Mouse (Mus musculus): ENCODE measurements around the gene Prepl. TPM values are rescaled to one million over a fixed set of nuclear protein-coding genes. Genes with fewer than 3 reads are reported as not detected.

Prepl gene
- polyA plus RNA-seq, 1 experiment = 17.1 TPM

- peak overlapping the region; percentile 83 for H3K4me3 ChIP-seq (ENCODE audit: insufficient read depth, poor library complexity, severe bottlenecking)
- H3K27me3 ChIP-seq (ENCODE audit: control insufficient read depth, insufficient read depth, insufficient read length) = no peaks in the 10 kb centered on the region
- peak overlapping the region; percentile 70 for H3ac ChIP-seq (ENCODE audit: control insufficient read depth, insufficient read length, low read depth)
Measured at GRCm38 (mm10) chr17:85089621-85090020, 420 bp downstream of the Prepl start.

GRCm38 (mm10) chr17:85089011-85089410, 1.0 kb downstream of the Prepl start:
- Histone ChIP-seq H3K79me2 (ENCODE audit: control insufficient read depth, insufficient read depth) (peaks cover 9% of the 10 kb centered on the region), H3K36me3 (ENCODE audit: control insufficient read depth, insufficient read depth) (no peaks in the 10 kb centered on the region), H3K27me3 (ENCODE audit: control insufficient read depth, insufficient read depth, insufficient read length) (no peaks in the 10 kb centered on the region), H3K4me3 (ENCODE audit: insufficient read depth, poor library complexity, severe bottlenecking) (peak overlapping the region; percentile 83), H3K79me3 (ENCODE audit: low read depth) (peaks cover 4% of the 10 kb centered on the region), H3ac (ENCODE audit: control insufficient read depth, insufficient read length, low read depth) (no peak overlapping the region)
- TF ChIP-seq MYOD1 (IDR thresholded peaks at IDR 0.05; ENCODE audit: control insufficient read depth, insufficient read length, low read depth) (no peak), CEBPB (IDR thresholded peaks at IDR 0.05; ENCODE audit: low read depth) (no peak), FOSL1 (IDR thresholded peaks at IDR 0.05; ENCODE audit: insufficient read depth, low read length, poor library complexity, severe bottlenecking) (no peak), MAX (IDR thresholded peaks at IDR 0.05) (no peak), MYOG (IDR thresholded peaks at IDR 0.05; ENCODE audit: control insufficient read depth, extremely low read depth, insufficient read length) (no peak), USF1 (IDR thresholded peaks at IDR 0.05; ENCODE audit: low read depth) (no peak), CTCF (IDR thresholded peaks at IDR 0.05; ENCODE audit: control insufficient read depth, insufficient read depth, insufficient read length) (no peak)

More at GRCm38 (mm10) chr17:85089621-85090020, 420 bp downstream of the Prepl start:
- H3K79me2 ChIP-seq (ENCODE audit: control insufficient read depth, insufficient read depth) = peaks cover 9% of the 10 kb centered on the region
- TF ChIP-seq CTCF (IDR thresholded peaks at IDR 0.05; ENCODE audit: control insufficient read depth, insufficient read depth, insufficient read length) = no peak
- TF ChIP-seq FOSL1 (IDR thresholded peaks at IDR 0.05; ENCODE audit: insufficient read depth, low read length, poor library complexity, severe bottlenecking) = no peak
- TF ChIP-seq CEBPB (IDR thresholded peaks at IDR 0.05; ENCODE audit: low read depth) = no peak
- no peak for TF ChIP-seq MYOD1 (IDR thresholded peaks at IDR 0.05; ENCODE audit: control insufficient read depth, insufficient read length, low read depth)
- TF ChIP-seq MYOG (IDR thresholded peaks at IDR 0.05; ENCODE audit: control insufficient read depth, extremely low read depth, insufficient read length) = no peak
- TF ChIP-seq MAX (IDR thresholded peaks at IDR 0.05) = no peak
- TF ChIP-seq USF1 (IDR thresholded peaks at IDR 0.05; ENCODE audit: low read depth) = no peak
- peaks cover 4% of the 10 kb centered on the region for H3K79me3 ChIP-seq (ENCODE audit: low read depth)
- H3K36me3 ChIP-seq (ENCODE audit: control insufficient read depth, insufficient read depth) = no peaks in the 10 kb centered on the region

GRCm38 (mm10) chr17:85088401-85088800, 1.6 kb downstream of the Prepl start:
- Histone ChIP-seq H3K36me3 (ENCODE audit: control insufficient read depth, insufficient read depth) (no peaks in the 10 kb centered on the region), H3K79me2 (ENCODE audit: control insufficient read depth, insufficient read depth) (peaks cover 9% of the 10 kb centered on the region), H3K79me3 (ENCODE audit: low read depth) (peaks cover 4% of the 10 kb centered on the region), H3K27me3 (ENCODE audit: control insufficient read depth, insufficient read depth, insufficient read length) (no peaks in the 10 kb centered on the region), H3K4me3 (ENCODE audit: insufficient read depth, poor library complexity, severe bottlenecking) (no peak overlapping the region), H3ac (ENCODE audit: control insufficient read depth, insufficient read length, low read depth) (no peak overlapping the region)
- TF ChIP-seq MYOD1 (IDR thresholded peaks at IDR 0.05; ENCODE audit: control insufficient read depth, insufficient read length, low read depth) (no peak), CEBPB (IDR thresholded peaks at IDR 0.05; ENCODE audit: low read depth) (no peak), MYOG (IDR thresholded peaks at IDR 0.05; ENCODE audit: control insufficient read depth, extremely low read depth, insufficient read length) (no peak), FOSL1 (IDR thresholded peaks at IDR 0.05; ENCODE audit: insufficient read depth, low read length, poor library complexity, severe bottlenecking) (no peak), MAX (IDR thresholded peaks at IDR 0.05) (no peak), USF1 (IDR thresholded peaks at IDR 0.05; ENCODE audit: low read depth) (no peak), CTCF (IDR thresholded peaks at IDR 0.05; ENCODE audit: control insufficient read depth, insufficient read depth, insufficient read length) (no peak)

- Histone ChIP-seq H3ac (ENCODE audit: control insufficient read depth, insufficient read length, low read depth) (no peak overlapping the region), H3K79me3 (ENCODE audit: low read depth) (peaks cover 4% of the 10 kb centered on the region), H3K36me3 (ENCODE audit: control insufficient read depth, insufficient read depth) (no peaks in the 10 kb centered on the region), H3K79me2 (ENCODE audit: control insufficient read depth, insufficient read depth) (peaks cover 9% of the 10 kb centered on the region), H3K4me3 (ENCODE audit: insufficient read depth, poor library complexity, severe bottlenecking) (no peak overlapping the region), H3K27me3 (ENCODE audit: control insufficient read depth, insufficient read depth, insufficient read length) (no peaks in the 10 kb centered on the region)
- TF ChIP-seq CEBPB (IDR thresholded peaks at IDR 0.05; ENCODE audit: low read depth) (no peak), MAX (IDR thresholded peaks at IDR 0.05) (no peak), MYOD1 (IDR thresholded peaks at IDR 0.05; ENCODE audit: control insufficient read depth, insufficient read length, low read depth) (no peak), USF1 (IDR thresholded peaks at IDR 0.05; ENCODE audit: low read depth) (no peak), FOSL1 (IDR thresholded peaks at IDR 0.05; ENCODE audit: insufficient read depth, low read length, poor library complexity, severe bottlenecking) (no peak), CTCF (IDR thresholded peaks at IDR 0.05; ENCODE audit: control insufficient read depth, insufficient read depth, insufficient read length) (no peak), MYOG (IDR thresholded peaks at IDR 0.05; ENCODE audit: control insufficient read depth, extremely low read depth, insufficient read length) (no peak)
Measured at GRCm38 (mm10) chr17:85087591-85087990, 2.5 kb downstream of the Prepl start.

- Histone ChIP-seq H3ac (ENCODE audit: control insufficient read depth, insufficient read length, low read depth) (no peak overlapping the region), H3K36me3 (ENCODE audit: control insufficient read depth, insufficient read depth) (no peaks in the 10 kb centered on the region), H3K4me3 (ENCODE audit: insufficient read depth, poor library complexity, severe bottlenecking) (no peak overlapping the region), H3K27me3 (ENCODE audit: control insufficient read depth, insufficient read depth, insufficient read length) (no peaks in the 10 kb centered on the region), H3K79me3 (ENCODE audit: low read depth) (peaks cover 4% of the 10 kb centered on the region), H3K79me2 (ENCODE audit: control insufficient read depth, insufficient read depth) (peaks cover 9% of the 10 kb centered on the region)
- TF ChIP-seq CEBPB (IDR thresholded peaks at IDR 0.05; ENCODE audit: low read depth) (no peak), MYOD1 (IDR thresholded peaks at IDR 0.05; ENCODE audit: control insufficient read depth, insufficient read length, low read depth) (no peak), MYOG (IDR thresholded peaks at IDR 0.05; ENCODE audit: control insufficient read depth, extremely low read depth, insufficient read length) (no peak), MAX (IDR thresholded peaks at IDR 0.05) (no peak), FOSL1 (IDR thresholded peaks at IDR 0.05; ENCODE audit: insufficient read depth, low read length, poor library complexity, severe bottlenecking) (no peak), CTCF (IDR thresholded peaks at IDR 0.05; ENCODE audit: control insufficient read depth, insufficient read depth, insufficient read length) (no peak), USF1 (IDR thresholded peaks at IDR 0.05; ENCODE audit: low read depth) (no peak)
Measured at GRCm38 (mm10) chr17:85086501-85086900, 3.5 kb downstream of the Prepl start.

Data from C2C12 (cell line).